Mouse (Mus musculus) neural tube, embryonic 12.5 days (tissue): ENCODE results near the gene Krt76. TPM values are rescaled to one million over a fixed set of nuclear protein-coding genes. Genes with fewer than 3 reads are reported as not detected.

ENCODE experiments used
- ATAC-seq: fragments of 200-750 bp; cut with Nextera tagmentation; 2 replicates; pipeline ENCODE4 v1.8.0; 2017; ENCODE audit warnings: low read depth, mild to moderate bottlenecking, moderate TSS enrichment, moderate library complexity; ENCODE audit not compliant: low FRiP score
- H3K27ac ChIP-seq: fragments of 300-500 bp; sonication (generic); 2 replicates; pipeline ENCODE4 v1.5.1; 2016
- H3K27me3 ChIP-seq: fragments of 300-500 bp; sonication (generic); replicated peaks from 2 replicates; pipeline ENCODE4 v1.6.1; 2016; ENCODE audit warnings: mild to moderate bottlenecking
- H3K36me3 ChIP-seq: fragments of 300-500 bp; sonication (generic); 2 replicates; pipeline ENCODE4 v1.6.1; 2016; ENCODE audit warnings: mild to moderate bottlenecking
- H3K4me1 ChIP-seq: fragments of 300-500 bp; sonication (generic); 2 replicates; pipeline ENCODE4 v1.6.1; 2016
- H3K4me2 ChIP-seq: fragments of 300-500 bp; sonication (generic); replicated peaks from 2 replicates; pipeline ENCODE4 v1.6.1; 2016; ENCODE audit warnings: mild to moderate bottlenecking
- H3K4me3 ChIP-seq: fragments of 300-500 bp; sonication (generic); 2 replicates; pipeline ENCODE4 v1.5.1; 2016
- H3K9ac ChIP-seq: fragments of 300-500 bp; sonication (generic); 2 replicates; pipeline ENCODE4 v1.6.1; 2016; ENCODE audit warnings: mild to moderate bottlenecking
- H3K9me3 ChIP-seq: fragments of 300-500 bp; sonication (generic); 2 replicates; pipeline ENCODE4 v1.6.1; 2016; ENCODE audit warnings: mild to moderate bottlenecking
- WGBS: fragments of 180-500 bp; shearing (Covaris S2); methylation state at CpG from one replicate; pipeline ENCODE4 v1.1.7; 2016; 5-methylcytosine and 5-hydroxymethylcytosine counted together
- polyA plus RNA-seq: library from polyadenylated mRNA; unstranded; fragments of >200 nt; fragmentation: Nextera tagmentation; extraction: Ambion mirVana; gene quantifications from 2 replicates; pipeline ENCODE4 v1.2.1, GENCODE M21; 2016

Krt76 gene
- polyA plus RNA-seq = not detected in 2 replicates

- Histone ChIP-seq H3K4me1 (no peaks in the 10 kb centered on the region), H3K27me3 (no peaks in the 10 kb centered on the region), H3K9ac (no peak within 1 kb of the TSS), H3K27ac (no peak within 1 kb of the TSS), H3K4me2 (no peak within 1 kb of the TSS), H3K4me3 (no peak within 1 kb of the TSS), H3K36me3 (no peaks in the 10 kb centered on the region), H3K9me3 (no peaks in the 10 kb centered on the region)
- ATAC-seq = no peak
- WGBS = 53% methylated on average over 4 of the region's 4 CpGs
These were observed at the start of gene Krt76 for GRCm38 (mm10) chr15:101892820-101893219. TSS of gene Krt76 (minus strand) at chr15:101892920.

DNA sequence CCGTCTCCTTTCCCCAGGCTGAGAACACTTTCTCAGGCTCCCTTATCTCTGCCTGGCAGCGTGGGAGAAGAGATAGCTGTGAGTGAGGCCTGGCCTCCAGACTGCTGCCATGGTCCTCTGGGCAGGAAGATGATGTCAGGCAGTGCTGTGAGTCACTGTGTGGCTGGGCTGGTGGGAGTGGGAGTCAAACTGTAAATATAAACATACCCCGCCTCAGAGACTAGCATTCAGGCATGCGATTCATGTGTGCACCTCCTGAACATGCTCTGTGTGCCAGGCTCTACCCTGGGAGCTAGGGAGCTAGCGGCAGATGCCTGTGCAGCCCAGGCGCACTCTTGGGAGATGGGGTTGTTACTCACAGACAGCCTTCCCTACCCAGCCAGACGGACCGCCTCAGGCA, 49.2 kb upstream of the Krt76 start:
- Histone ChIP-seq H3K27ac (no peak overlapping the region), H3K9ac (no peak overlapping the region), H3K27me3 (0 out of 2 replicates have a peak, but pooled peaks cover 6% of the 10 kb centered on the region), H3K4me3 (no peak overlapping the region), H3K36me3 (no peaks in the 10 kb centered on the region), H3K9me3 (no peaks in the 10 kb centered on the region), H3K4me1 (no peaks in the 10 kb centered on the region), H3K4me2 (no peak overlapping the region)
- WGBS = 60% methylated on average over 8 of the region's 8 CpGs
- ATAC-seq = no peak

DNA sequence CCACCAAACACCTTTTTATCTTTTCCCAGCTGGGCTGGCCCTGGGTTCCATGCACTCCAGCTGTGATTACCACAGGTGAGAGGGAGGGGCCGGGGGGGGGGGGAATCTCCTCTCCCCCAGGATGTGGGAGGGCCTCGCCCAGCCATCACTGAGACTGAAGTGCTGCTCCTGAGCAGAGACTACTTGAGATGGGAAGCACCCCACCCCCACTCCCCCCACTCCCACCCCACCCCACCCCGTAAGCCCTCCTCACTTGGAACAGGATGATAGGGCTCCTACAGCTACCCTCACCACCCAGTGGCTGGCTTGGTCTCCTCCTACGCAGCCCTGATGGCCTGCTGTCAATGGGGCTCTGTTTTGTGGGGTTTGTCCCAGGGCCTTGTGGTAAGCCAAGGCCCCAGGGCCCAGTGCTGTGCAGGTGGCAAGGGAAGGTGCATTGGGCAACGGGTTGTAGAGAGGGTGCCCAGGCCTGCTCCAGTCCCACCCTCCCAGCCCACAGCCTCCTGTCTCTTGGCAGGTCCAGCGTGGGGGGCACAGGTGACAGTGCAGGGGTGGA, 47.6 kb upstream of the Krt76 start, which contains the start of gene Krt79:
TSS of gene Krt79 (minus strand) at position 51 of the 556 bp plus-strand sequence.
- Histone ChIP-seq H3K4me3 (no peak within 1 kb of the TSS), H3K9me3 (no peaks in the 10 kb centered on the region), H3K4me2 (no peak within 1 kb of the TSS), H3K9ac (no peak within 1 kb of the TSS), H3K27me3 (0 out of 2 replicates have a peak, but pooled peaks cover 6% of the 10 kb centered on the region), H3K27ac (no peak within 1 kb of the TSS), H3K36me3 (no peaks in the 10 kb centered on the region), H3K4me1 (no peaks in the 10 kb centered on the region)
- no peak for ATAC-seq
- WGBS = 67% methylated on average over 6 of the region's 6 CpGs

DNA sequence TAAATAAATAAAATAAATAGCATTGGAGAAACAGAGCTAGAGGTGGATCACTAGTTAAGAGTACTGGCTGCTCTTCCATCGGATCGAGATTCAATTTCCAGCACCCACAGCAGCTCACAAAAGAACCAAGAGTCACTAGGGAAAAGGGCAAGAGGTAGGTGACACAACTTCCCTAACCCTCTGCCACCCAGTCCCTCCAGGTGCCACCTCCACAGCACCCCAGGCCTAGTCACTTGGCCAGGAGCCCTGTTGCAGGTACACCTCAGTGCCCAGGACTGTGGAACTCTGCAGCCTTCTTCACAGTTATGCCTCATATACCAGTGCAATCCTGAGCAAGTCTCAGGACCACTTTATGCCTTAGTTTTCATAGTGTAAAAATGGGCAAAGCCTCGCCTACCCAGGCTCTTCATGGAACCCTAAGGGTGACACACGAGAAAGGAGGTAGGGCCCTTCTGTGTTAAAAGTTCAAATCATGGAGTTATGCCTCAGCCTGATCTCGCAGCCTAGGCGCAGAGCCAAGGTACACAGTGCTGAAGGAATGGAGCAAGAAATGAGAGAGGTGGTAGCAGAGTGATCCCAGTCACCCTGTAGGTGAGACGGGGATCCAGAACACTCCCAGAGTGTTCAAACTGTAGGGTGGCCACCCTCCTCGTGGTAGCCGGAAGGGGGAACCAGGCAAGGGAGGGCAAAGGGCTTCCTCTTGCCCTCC, 46.0 kb upstream of the Krt76 start:
- H3K36me3 ChIP-seq = no peaks in the 10 kb centered on the region
- H3K4me1 ChIP-seq = no peaks in the 10 kb centered on the region
- H3K9ac ChIP-seq = no peak overlapping the region
- H3K27me3 ChIP-seq = 0 out of 2 replicates have a peak, but pooled peaks cover 6% of the 10 kb centered on the region
- no peak overlapping the region for H3K4me2 ChIP-seq
- no peak overlapping the region for H3K27ac ChIP-seq
- WGBS = 87% methylated on average over 9 of the region's 9 CpGs
- no peaks in the 10 kb centered on the region for H3K9me3 ChIP-seq
- H3K4me3 ChIP-seq = no peak overlapping the region
- no peak for ATAC-seq

GRCm38 (mm10) chr15:101933024-101933423, 40.3 kb upstream of the Krt76 start:
- H3K4me1 ChIP-seq = 0 out of 2 replicates have a peak, but pooled peaks cover 11% of the 10 kb centered on the region
- peaks cover 17% of the 10 kb centered on the region; the same call in 1 of the 2 replicates for H3K27me3 ChIP-seq
- 77% methylated on average over 6 of the region's 6 CpGs for WGBS
- no peak overlapping the region for H3K4me3 ChIP-seq
- no peak overlapping the region for H3K27ac ChIP-seq
- H3K9me3 ChIP-seq = no peaks in the 10 kb centered on the region
- no peak overlapping the region for H3K4me2 ChIP-seq
- no peak overlapping the region for H3K9ac ChIP-seq
- ATAC-seq = no peak
- no peaks in the 10 kb centered on the region for H3K36me3 ChIP-seq

GRCm38 (mm10) chr15:101929666-101930065, 36.9 kb upstream of the Krt76 start:
- H3K27ac ChIP-seq = no peak overlapping the region
- 0 out of 2 replicates have a peak overlapping the region, but pooled peaks have one; percentile 8 for H3K4me3 ChIP-seq
- 4% methylated on average over 17 of the region's 17 CpGs for whole genome bisulfite sequencing
- 0 out of 2 replicates have a peak, but pooled peaks cover 11% of the 10 kb centered on the region for H3K4me1 ChIP-seq
- H3K36me3 ChIP-seq = no peaks in the 10 kb centered on the region
- peak overlapping the region; percentile 55 for H3K4me2 ChIP-seq
- no peak overlapping the region for H3K9ac ChIP-seq
- peaks cover 17% of the 10 kb centered on the region; the same call in 1 of the 2 replicates for H3K27me3 ChIP-seq
- no peak for ATAC-seq
- no peaks in the 10 kb centered on the region for H3K9me3 ChIP-seq

DNA sequence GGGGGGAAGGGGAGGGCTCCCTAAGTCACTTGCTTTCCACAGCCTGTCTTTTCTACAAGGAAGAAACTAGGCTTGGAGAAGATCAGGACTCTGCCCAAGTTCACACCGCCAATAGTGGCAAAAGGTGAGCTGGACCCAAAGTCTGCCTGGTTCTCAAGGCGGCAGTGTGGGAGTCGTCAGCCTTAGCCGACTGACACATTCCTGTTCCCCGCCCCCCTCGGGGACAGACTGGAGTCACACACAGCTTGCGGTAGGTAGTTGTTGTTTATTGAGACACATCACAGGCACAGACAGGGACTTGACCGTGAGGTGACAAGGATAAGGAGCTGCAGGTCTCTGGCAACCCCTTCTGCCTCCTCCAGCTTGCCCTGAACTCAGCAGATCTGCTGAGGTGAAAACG, 36.4 kb upstream of the Krt76 start:
- H3K4me3 ChIP-seq = no peak overlapping the region
- H3K4me1 ChIP-seq = 0 out of 2 replicates have a peak, but pooled peaks cover 11% of the 10 kb centered on the region
- WGBS = 14% methylated on average over 9 of the region's 9 CpGs
- H3K9ac ChIP-seq = no peak overlapping the region
- H3K27ac ChIP-seq = no peak overlapping the region
- no peak overlapping the region for H3K4me2 ChIP-seq
- ATAC-seq = no peak
- peaks cover 17% of the 10 kb centered on the region; the same call in 1 of the 2 replicates for H3K27me3 ChIP-seq
- H3K36me3 ChIP-seq = no peaks in the 10 kb centered on the region
- no peaks in the 10 kb centered on the region for H3K9me3 ChIP-seq

DNA sequence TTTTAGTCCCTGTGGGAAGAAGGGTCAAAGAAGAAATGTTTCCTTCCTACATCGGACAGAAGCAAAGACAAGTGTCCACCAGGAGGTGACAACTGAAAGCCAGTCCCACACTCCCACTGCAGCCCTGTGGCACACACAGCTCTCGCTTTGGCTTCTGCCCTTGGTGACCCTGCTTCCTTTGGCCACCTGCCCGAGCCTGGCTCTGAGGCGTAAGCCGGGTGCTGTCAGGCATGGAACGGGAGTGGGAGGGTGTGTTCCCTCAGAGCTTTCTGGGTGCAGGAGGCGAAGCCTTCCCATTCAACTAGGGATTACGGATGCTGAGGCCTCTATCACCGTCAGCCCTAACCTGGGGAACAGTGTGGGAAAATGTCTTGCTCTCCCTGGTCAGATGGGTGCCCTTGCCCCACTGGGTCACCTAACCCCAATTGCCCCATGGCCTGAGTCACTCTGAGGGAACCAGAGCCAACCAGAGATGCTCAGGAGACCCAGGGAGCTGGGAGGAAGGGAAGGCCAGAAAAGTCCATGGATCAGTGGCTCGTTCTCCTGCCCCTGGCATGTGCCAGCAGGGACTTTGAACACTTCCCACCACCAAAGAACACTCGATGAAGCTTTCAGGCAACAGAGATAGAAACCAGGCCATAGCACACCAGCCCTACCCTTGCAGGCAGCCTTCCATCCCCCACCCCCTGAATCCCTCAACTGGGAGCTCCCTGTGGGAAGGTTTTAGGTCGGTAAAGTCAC, 34.8 kb upstream of the Krt76 start:
- Histone ChIP-seq H3K27ac (no peak overlapping the region), H3K27me3 (peaks cover 17% of the 10 kb centered on the region; the same call in 1 of the 2 replicates), H3K9me3 (no peaks in the 10 kb centered on the region), H3K4me3 (no peak overlapping the region), H3K36me3 (no peaks in the 10 kb centered on the region), H3K4me1 (0 out of 2 replicates have a peak, but pooled peaks cover 11% of the 10 kb centered on the region), H3K9ac (no peak overlapping the region), H3K4me2 (no peak overlapping the region)
- WGBS = 73% methylated on average over 12 of the region's 12 CpGs
- no peak for ATAC-seq

- no peak overlapping the region for H3K9ac ChIP-seq
- ATAC-seq = no peak
- H3K4me2 ChIP-seq = no peak overlapping the region
- 84% methylated on average over 1 of the region's 1 CpGs for WGBS
- no peak overlapping the region for H3K4me3 ChIP-seq
- peaks cover 5% of the 10 kb centered on the region; the same call in 1 of the 2 replicates for H3K27me3 ChIP-seq
- H3K36me3 ChIP-seq = no peaks in the 10 kb centered on the region
- H3K9me3 ChIP-seq = no peaks in the 10 kb centered on the region
- H3K4me1 ChIP-seq = 0 out of 2 replicates have a peak, but pooled peaks cover 11% of the 10 kb centered on the region
- H3K27ac ChIP-seq = no peak overlapping the region
These were observed 32.3 kb upstream of the Krt76 start for GRCm38 (mm10) chr15:101925041-101925440.

DNA sequence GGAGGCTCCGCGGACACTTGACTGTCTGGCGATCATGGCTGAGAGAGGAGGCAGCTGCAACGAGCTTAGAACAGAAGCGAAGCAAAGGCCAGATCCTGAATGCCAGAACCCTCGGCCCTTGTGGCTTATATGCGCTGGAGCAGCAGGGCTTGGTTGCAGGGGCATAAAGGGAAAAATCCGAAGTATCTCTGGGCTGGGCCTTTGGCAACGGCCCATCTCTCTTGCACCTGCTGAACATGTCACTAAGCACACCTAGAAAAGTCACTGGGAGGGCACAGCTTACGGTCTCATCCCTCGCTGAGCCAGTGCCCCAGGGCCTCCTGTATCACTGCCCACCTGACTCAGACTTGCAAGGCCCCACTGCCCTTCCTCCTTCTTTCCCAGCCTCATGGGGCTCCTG, 31.9 kb upstream of the Krt76 start, which contains the start of gene Krt4:
TSS of gene Krt4 (minus strand) at position 101 of the 400 bp plus-strand sequence.
- no peak within 1 kb of the TSS for H3K4me2 ChIP-seq
- H3K36me3 ChIP-seq = no peaks in the 10 kb centered on the region
- H3K9ac ChIP-seq = no peak within 1 kb of the TSS
- no peak for ATAC-seq
- peaks cover under 1% of the 10 kb centered on the region; the same call in 1 of the 2 replicates for H3K27me3 ChIP-seq
- 81% methylated on average over 11 of the region's 11 CpGs for WGBS
- no peak within 1 kb of the TSS for H3K4me3 ChIP-seq
- no peaks in the 10 kb centered on the region for H3K9me3 ChIP-seq
- H3K4me1 ChIP-seq = 0 out of 2 replicates have a peak, but pooled peaks cover 7% of the 10 kb centered on the region
- H3K27ac ChIP-seq = no peak within 1 kb of the TSS

GRCm38 (mm10) chr15:101922296-101922695, 29.6 kb upstream of the Krt76 start:
- no peak for ATAC-seq
- Histone ChIP-seq H3K27me3 (no peaks in the 10 kb centered on the region), H3K4me3 (no peak overlapping the region), H3K36me3 (no peaks in the 10 kb centered on the region), H3K9me3 (no peaks in the 10 kb centered on the region), H3K9ac (no peak overlapping the region), H3K27ac (no peak overlapping the region), H3K4me2 (no peak overlapping the region), H3K4me1 (no peaks in the 10 kb centered on the region)
- WGBS = 95% methylated on average over 2 of the region's 2 CpGs

- Histone ChIP-seq H3K4me1 (no peaks in the 10 kb centered on the region), H3K4me3 (no peak overlapping the region), H3K36me3 (no peaks in the 10 kb centered on the region), H3K27me3 (no peaks in the 10 kb centered on the region), H3K27ac (no peak overlapping the region), H3K9ac (no peak overlapping the region), H3K4me2 (no peak overlapping the region), H3K9me3 (no peaks in the 10 kb centered on the region)
- ATAC-seq = no peak
- 71% methylated on average over 2 of the region's 2 CpGs for WGBS
These were observed 23.4 kb upstream of the Krt76 start for GRCm38 (mm10) chr15:101916072-101916471.
